Mouse (Mus musculus): ENCODE measurements around the gene Tsga13. TPM values are rescaled to one million over a fixed set of nuclear protein-coding genes. Genes with fewer than 3 reads are reported as not detected.
A peak's percentile ranks its signal among the peaks of the same experiment; 100 is the strongest.

Tsga13 gene
- polyA plus RNA-seq, 1 experiment from 2014 or later = not detected

DNA sequence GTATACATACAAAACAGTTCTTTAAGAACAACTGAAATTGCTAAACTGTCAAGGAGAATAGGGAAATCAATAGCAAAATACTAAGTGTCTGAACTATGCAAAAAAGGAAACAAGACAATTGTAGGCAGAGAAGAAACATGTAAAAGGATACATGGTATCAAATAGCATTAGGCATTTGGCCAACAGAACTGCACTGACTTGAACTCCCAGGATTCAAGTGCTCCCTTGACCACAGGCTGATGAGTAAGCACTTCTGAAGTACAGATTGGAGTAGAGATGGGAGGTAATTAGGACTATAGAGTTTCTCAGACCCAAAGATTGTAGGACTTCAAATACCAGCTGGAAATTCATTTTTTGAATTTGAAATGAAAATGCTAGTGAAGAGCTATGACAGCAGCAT is 38.7 kb downstream of the Tsga13 start:
- Histone ChIP-seq H3K27me3 (ENCODE audit: insufficient read depth, low read length) (no peaks in the 10 kb centered on the region), H3K4me2 (ENCODE audit: low read depth, low read length) (no peak overlapping the region), H3K27ac (ENCODE audit: low read depth) (no peak overlapping the region), H3K36me3 (replicated peaks; ENCODE audit: insufficient read depth, low read length) (peaks cover 5% of the 10 kb centered on the region; the same call in 1 of the 2 replicates), H3K4me3 (ENCODE audit: low read depth, low read length) (no peak overlapping the region), H3K9me3 (ENCODE audit: low read length) (no peaks in the 10 kb centered on the region), H3K4me1 (ENCODE audit: insufficient read depth) (no peaks in the 10 kb centered on the region), H3K9ac (replicated peaks) (no peak overlapping the region)
- ATAC-seq (no peak), DNase-seq (no peak)
- TF ChIP-seq EP300 (IDR thresholded peaks at IDR 0.05; ENCODE audit: low read depth) = no peak
- no peak for TF ChIP-seq CTCF (IDR thresholded peaks at IDR 0.05; ENCODE audit: low read depth)

- DNase-seq (no peak), ATAC-seq (no peak)
- no peak overlapping the region for H3K27ac ChIP-seq (ENCODE audit: low read depth)
- H3K36me3 ChIP-seq (replicated peaks; ENCODE audit: insufficient read depth, low read length) = no peaks in the 10 kb centered on the region
- no peak overlapping the region for H3K4me3 ChIP-seq (ENCODE audit: low read depth, low read length)
- WGBS (ENCODE audit: insufficient replicate concordance) = 83% methylated on average over 1 of the region's 1 CpGs
- no peak overlapping the region for H3K9ac ChIP-seq (replicated peaks)
- TF ChIP-seq CTCF (IDR thresholded peaks at IDR 0.05; ENCODE audit: low read depth) (no peak), EP300 (IDR thresholded peaks at IDR 0.05; ENCODE audit: low read depth) (no peak)
- H3K4me1 ChIP-seq (ENCODE audit: insufficient read depth) = no peaks in the 10 kb centered on the region
- H3K9me3 ChIP-seq (ENCODE audit: low read length) = no peaks in the 10 kb centered on the region
- H3K27me3 ChIP-seq (ENCODE audit: insufficient read depth, low read length) = no peaks in the 10 kb centered on the region
- no peak overlapping the region for H3K4me2 ChIP-seq (ENCODE audit: low read depth, low read length)
Measured at GRCm38 (mm10) chr6:30866501-30866900, 48.9 kb downstream of the Tsga13 start.

DNA sequence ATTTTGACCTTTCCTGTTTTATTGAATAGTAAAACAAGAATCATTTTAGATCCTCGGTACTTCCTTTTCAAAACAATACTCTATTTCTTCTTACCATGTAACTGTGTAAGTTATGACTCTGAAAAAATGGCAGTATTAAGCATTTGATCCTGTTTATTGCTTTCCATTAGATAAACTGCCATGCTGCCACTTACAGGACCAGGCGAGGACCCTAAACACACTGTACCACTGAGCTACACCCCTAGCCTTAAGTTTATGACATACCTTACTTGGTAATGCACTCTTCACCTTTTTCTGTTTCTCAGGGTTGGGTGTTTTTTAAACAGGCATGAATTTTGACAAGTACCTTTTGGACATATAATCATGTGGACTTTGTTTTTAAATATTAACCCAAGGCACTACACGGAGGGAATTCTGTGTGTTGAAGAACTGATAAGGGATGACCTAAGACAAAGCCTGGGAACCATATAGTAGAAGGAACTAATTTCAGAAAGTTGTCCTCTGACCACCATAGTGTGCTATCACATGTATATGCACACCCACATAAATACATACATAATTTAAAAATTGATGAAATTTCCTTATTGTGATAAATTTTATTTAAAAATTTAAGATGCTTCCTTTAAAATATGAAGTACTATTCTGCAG is 50.2 kb downstream of the Tsga13 start:
- H3K27ac ChIP-seq (ENCODE audit: low read depth) = no peak overlapping the region
- no peaks in the 10 kb centered on the region for H3K27me3 ChIP-seq (ENCODE audit: insufficient read depth, low read length)
- DNase-seq = no peak
- no peak overlapping the region for H3K9ac ChIP-seq (replicated peaks)
- no peaks in the 10 kb centered on the region for H3K4me1 ChIP-seq (ENCODE audit: insufficient read depth)
- TF ChIP-seq EP300 (IDR thresholded peaks at IDR 0.05; ENCODE audit: low read depth) = no peak
- no peak for TF ChIP-seq CTCF (IDR thresholded peaks at IDR 0.05; ENCODE audit: low read depth)
- ATAC-seq = no peak
- no peak overlapping the region for H3K4me2 ChIP-seq (ENCODE audit: low read depth, low read length)
- 69% methylated on average over 3 of the region's 3 CpGs for WGBS (ENCODE audit: insufficient replicate concordance)
- no peak overlapping the region for H3K4me3 ChIP-seq (ENCODE audit: low read depth, low read length)
- no peaks in the 10 kb centered on the region for H3K36me3 ChIP-seq (replicated peaks; ENCODE audit: insufficient read depth, low read length)
- no peaks in the 10 kb centered on the region for H3K9me3 ChIP-seq (ENCODE audit: low read length)

GRCm38 (mm10) chr6:30855956-30856355 is 59.4 kb downstream of the Tsga13 start:
- no peaks in the 10 kb centered on the region for H3K4me1 ChIP-seq (ENCODE audit: insufficient read depth)
- no peak overlapping the region for H3K4me3 ChIP-seq (ENCODE audit: low read depth, low read length)
- DNase-seq = no peak
- WGBS (ENCODE audit: insufficient replicate concordance) = 84% methylated on average over 7 of the region's 7 CpGs
- H3K27me3 ChIP-seq (ENCODE audit: insufficient read depth, low read length) = no peaks in the 10 kb centered on the region
- H3K9me3 ChIP-seq (ENCODE audit: low read length) = no peaks in the 10 kb centered on the region
- H3K4me2 ChIP-seq (ENCODE audit: low read depth, low read length) = no peak overlapping the region
- 0 out of 2 replicates have a peak, but pooled peaks have one; percentile 12 for TF ChIP-seq CTCF (IDR thresholded peaks at IDR 0.05; ENCODE audit: low read depth)
- TF ChIP-seq EP300 (IDR thresholded peaks at IDR 0.05; ENCODE audit: low read depth) = no peak
- peaks cover 3% of the 10 kb centered on the region for H3K36me3 ChIP-seq (replicated peaks; ENCODE audit: insufficient read depth, low read length)
- H3K9ac ChIP-seq (replicated peaks) = no peak overlapping the region
- no peak overlapping the region for H3K27ac ChIP-seq (ENCODE audit: low read depth)
- no peak for ATAC-seq

GRCm38 (mm10) chr6:30855205-30855604 is 60.2 kb downstream of the Tsga13 start:
- H3K36me3 ChIP-seq (replicated peaks; ENCODE audit: insufficient read depth, low read length) = peaks cover 3% of the 10 kb centered on the region
- no peak for DNase-seq
- H3K27me3 ChIP-seq (ENCODE audit: insufficient read depth, low read length) = no peaks in the 10 kb centered on the region
- ATAC-seq = no peak
- 74% methylated on average over 2 of the region's 2 CpGs for WGBS (ENCODE audit: insufficient replicate concordance)
- TF ChIP-seq CTCF (IDR thresholded peaks at IDR 0.05; ENCODE audit: low read depth) = no peak
- TF ChIP-seq EP300 (IDR thresholded peaks at IDR 0.05; ENCODE audit: low read depth) = no peak
- H3K9me3 ChIP-seq (ENCODE audit: low read length) = no peaks in the 10 kb centered on the region
- no peaks in the 10 kb centered on the region for H3K4me1 ChIP-seq (ENCODE audit: insufficient read depth)
- H3K4me3 ChIP-seq (ENCODE audit: low read depth, low read length) = no peak overlapping the region
- H3K27ac ChIP-seq (ENCODE audit: low read depth) = no peak overlapping the region
- no peak overlapping the region for H3K9ac ChIP-seq (replicated peaks)
- H3K4me2 ChIP-seq (ENCODE audit: low read depth, low read length) = no peak overlapping the region

DNA sequence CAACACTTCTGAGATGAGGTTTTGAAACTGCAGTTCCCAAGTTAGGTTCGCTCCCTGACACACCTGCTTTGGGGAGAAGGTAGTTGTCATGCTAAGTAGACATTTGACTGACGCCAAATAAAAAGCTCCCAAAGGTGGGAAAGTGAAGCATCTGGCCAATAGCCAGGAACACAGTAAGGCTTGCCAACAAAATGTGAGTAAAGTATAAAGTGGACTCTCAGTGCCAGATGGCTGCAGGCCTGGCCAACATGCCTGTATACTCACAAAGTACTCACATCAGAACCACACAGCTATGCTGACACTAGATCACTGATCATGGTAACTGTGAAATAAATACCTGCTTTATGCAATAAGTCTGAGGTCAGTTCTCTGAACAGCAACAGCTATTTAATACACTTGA is 65.6 kb downstream of the Tsga13 start:
- WGBS (ENCODE audit: insufficient replicate concordance) = 75% methylated on average over 2 of the region's 2 CpGs
- Histone ChIP-seq H3K4me2 (ENCODE audit: low read depth, low read length) (no peak overlapping the region), H3K9me3 (ENCODE audit: low read length) (no peaks in the 10 kb centered on the region), H3K4me3 (ENCODE audit: low read depth, low read length) (no peak overlapping the region), H3K9ac (replicated peaks) (no peak overlapping the region), H3K36me3 (replicated peaks; ENCODE audit: insufficient read depth, low read length) (no peaks in the 10 kb centered on the region), H3K27me3 (ENCODE audit: insufficient read depth, low read length) (no peaks in the 10 kb centered on the region), H3K4me1 (ENCODE audit: insufficient read depth) (no peaks in the 10 kb centered on the region), H3K27ac (ENCODE audit: low read depth) (no peak overlapping the region)
- DNase-seq (no peak), ATAC-seq (no peak)
- no peak for TF ChIP-seq EP300 (IDR thresholded peaks at IDR 0.05; ENCODE audit: low read depth)
- TF ChIP-seq CTCF (IDR thresholded peaks at IDR 0.05; ENCODE audit: low read depth) = no peak

Other genes with a start within 250 kb of the Tsga13 start
- 2.8 TPM in 2 replicates for gene Cep41, start 221.8 kb downstream of the Tsga13 start, polyA plus RNA-seq (2015; fragmentation: Nextera tagmentation; extraction: Ambion mirVana)
- 117 and 119 TPM in 2 replicates for gene Mest, start 192.0 kb downstream of the Tsga13 start, polyA plus RNA-seq (2015; fragmentation: Nextera tagmentation; extraction: Ambion mirVana)
- 6.3 and 6.6 TPM in 2 replicates for gene Copg2, start 18.8 kb downstream of the Tsga13 start, polyA plus RNA-seq (2015; fragmentation: Nextera tagmentation; extraction: Ambion mirVana)
- gene Klf14, start 43.5 kb upstream of the Tsga13 start, polyA plus RNA-seq (2015; fragmentation: Nextera tagmentation; extraction: Ambion mirVana) = 0.08 and 0.11 TPM in 2 replicates

Measured in liver, postnatal 0 days (tissue).